Mouse (Mus musculus): ENCODE measurements at regions not wholly inside any gene's neighbourhood (a gene's known extent, or its start where the extent isn't known, plus 50 kb on each side); places are given as distances from the start of the nearest gene placed in this dataset.
"Not testable (repeated sequence)": the region's sequence is repeated elsewhere in the genome, so short reads cannot be mapped to it uniquely, and the experiment has no call there.

- H3K4me1 ChIP-seq; H3K4me3 ChIP-seq; H3K4me2 ChIP-seq; H3K27me3 ChIP-seq (replicated peaks); H3K9ac ChIP-seq; H3K36me3 ChIP-seq (replicated peaks); H3K9me3 ChIP-seq; ATAC-seq (replicated peaks); H3K27ac ChIP-seq: not testable (repeated sequence)
- WGBS: 85% methylated on average over 1 of the region's 1 CpGs
Observed at GRCm38 (mm10) chr14:15140871-15141270, 297.9 kb downstream of the Lrrc3b start.

- Histone ChIP-seq H3K36me3 (replicated peaks) (no peaks in the 10 kb centered on the region), H3K27ac (no peak overlapping the region), H3K4me1 (no peaks in the 10 kb centered on the region), H3K27me3 (replicated peaks) (no peaks in the 10 kb centered on the region), H3K9ac (no peak overlapping the region), H3K4me2 (no peak overlapping the region), H3K4me3 (no peak overlapping the region), H3K9me3 (no peaks in the 10 kb centered on the region)
- 85% methylated on average over 1 of the region's 1 CpGs for WGBS
- no peak for ATAC-seq (replicated peaks)
Observed at GRCm38 (mm10) chr14:15142839-15143238, 295.9 kb downstream of the Lrrc3b start.

- no peak overlapping the region for H3K27ac ChIP-seq
- no peaks in the 10 kb centered on the region for H3K4me1 ChIP-seq
- H3K4me2 ChIP-seq: no peak overlapping the region
- H3K9me3 ChIP-seq: no peaks in the 10 kb centered on the region
- H3K36me3 ChIP-seq (replicated peaks): no peaks in the 10 kb centered on the region
- no peak overlapping the region for H3K4me3 ChIP-seq
- H3K27me3 ChIP-seq (replicated peaks): no peaks in the 10 kb centered on the region
- no peak for ATAC-seq (replicated peaks)
- H3K9ac ChIP-seq: no peak overlapping the region
- WGBS: 96% methylated on average over 1 of the region's 1 CpGs
Observed at GRCm38 (mm10) chr14:15148516-15148915, 290.3 kb downstream of the Lrrc3b start.
